Mouse (Mus musculus) liver, postnatal 0 days (tissue): ENCODE results near the gene Map3k4. TPM values are rescaled to one million over a fixed set of nuclear protein-coding genes. Genes with fewer than 3 reads are reported as not detected.

Source experiments
- ATAC-seq: fragments of 200-750 bp; cut with Nextera tagmentation; 2 replicates; pipeline ENCODE4 v1.8.0; 2017; ENCODE audit warnings: mild to moderate bottlenecking, moderate library complexity
- DNase-seq: peaks from one replicate; pipeline ENCODE4 v3.0.0-alpha.2; 2016
- H3K27ac ChIP-seq: fragments of 300-500 bp; sonication (generic); 2 replicates; pipeline ENCODE4 v1.5.1; 2014; ENCODE audit warnings: antibody characterized with exemption, moderate library complexity, mild to moderate bottlenecking, low read depth
- H3K27me3 ChIP-seq: fragments of 300-500 bp; sonication (generic); 2 replicates; pipeline ENCODE4 v1.6.1; 2014; ENCODE audit warnings: low read length, control low read depth, mixed read lengths; ENCODE audit not compliant: insufficient read depth
- H3K36me3 ChIP-seq: fragments of 300-500 bp; sonication (generic); replicated peaks from 2 replicates; pipeline ENCODE4 v1.6.1; 2014; ENCODE audit warnings: mild to moderate bottlenecking, control low read depth, low read length, moderate library complexity, mixed read lengths; ENCODE audit not compliant: insufficient read depth
- H3K4me1 ChIP-seq: fragments of 300-500 bp; sonication (generic); 2 replicates; pipeline ENCODE4 v1.6.1; 2014; ENCODE audit warnings: antibody characterized with exemption, mild to moderate bottlenecking, control low read depth; ENCODE audit not compliant: insufficient read depth
- H3K4me2 ChIP-seq: fragments of 300-500 bp; sonication (generic); 2 replicates; pipeline ENCODE4 v1.6.1; 2014; ENCODE audit warnings: low read depth, mild to moderate bottlenecking, low read length, moderate library complexity, mixed read lengths
- H3K4me3 ChIP-seq: fragments of 300-500 bp; sonication (generic); 2 replicates; pipeline ENCODE4 v1.5.1; 2014; ENCODE audit warnings: low read depth, low read length
- H3K9ac ChIP-seq: fragments of 300-500 bp; sonication (generic); replicated peaks from 2 replicates; pipeline ENCODE4 v1.6.1; 2014; ENCODE audit warnings: mild to moderate bottlenecking, moderate library complexity
- H3K9me3 ChIP-seq: fragments of 300-500 bp; sonication (generic); 2 replicates; pipeline ENCODE4 v1.6.1; 2016; ENCODE audit warnings: mild to moderate bottlenecking, control low read depth, low read length, mixed read lengths
- CTCF ChIP-seq: sonication (generic); IDR thresholded peaks from 2 replicates; pipeline ENCODE4 v1.5.1; 2016; ENCODE audit warnings: antibody characterized with exemption, low read depth
- EP300 ChIP-seq: IDR thresholded peaks from 2 replicates; pipeline ENCODE4 v1.6.1; 2016; ENCODE audit warnings: antibody characterized with exemption, low read depth, mild to moderate bottlenecking
- WGBS: fragments of 180-500 bp; shearing (Covaris S2); extraction: QIAGEN DNeasy Blood & Tissue Kit; methylation state at CpG from one replicate; pipeline ENCODE4 v1.1.7; 2014; ENCODE audit not compliant: insufficient replicate concordance; 5-methylcytosine and 5-hydroxymethylcytosine counted together
- polyA plus RNA-seq: library from polyadenylated mRNA; unstranded; fragments of >200 nt; fragmentation: Nextera tagmentation; extraction: Ambion mirVana; gene quantifications from 2 replicates; pipeline ENCODE4 v1.2.1, GENCODE M21; 2015

Map3k4 gene
- polyA plus RNA-seq, 1 experiment from 2014 or later = 13.0 TPM

- H3K27me3 ChIP-seq = no peaks in the 10 kb centered on the region
- DNase-seq (no peak), ATAC-seq (no peak)
- peaks cover 27% of the 10 kb centered on the region for H3K36me3 ChIP-seq
- TF ChIP-seq EP300 = no peak
- no peak for TF ChIP-seq CTCF
- 85% methylated on average over 3 of the region's 3 CpGs for WGBS
- H3K4me1 ChIP-seq = no peaks in the 10 kb centered on the region
- H3K9me3 ChIP-seq = no peaks in the 10 kb centered on the region
- H3K4me3 ChIP-seq = no peak overlapping the region
- H3K9ac ChIP-seq = no peak overlapping the region
- no peak overlapping the region for H3K4me2 ChIP-seq
- H3K27ac ChIP-seq = no peak overlapping the region
These were observed 77.9 kb downstream of the Map3k4 start for GRCm38 (mm10) chr17:12240701-12241100.

GRCm38 (mm10) chr17:12232724-12233123 lies 85.9 kb downstream of the Map3k4 start:
- Histone ChIP-seq H3K9me3 (no peaks in the 10 kb centered on the region), H3K36me3 (peaks cover 50% of the 10 kb centered on the region), H3K9ac (no peak overlapping the region), H3K4me1 (no peaks in the 10 kb centered on the region), H3K27ac (no peak overlapping the region), H3K4me2 (no peak overlapping the region), H3K27me3 (no peaks in the 10 kb centered on the region), H3K4me3 (no peak overlapping the region)
- TF ChIP-seq EP300 = no peak
- TF ChIP-seq CTCF = no peak
- ATAC-seq = no peak
- 83% methylated on average over 6 of the region's 6 CpGs for WGBS
- no peak for DNase-seq

GRCm38 (mm10) chr17:12231087-12231486 lies 87.5 kb downstream of the Map3k4 start:
- Histone ChIP-seq H3K4me1 (no peaks in the 10 kb centered on the region), H3K36me3 (peaks cover 39% of the 10 kb centered on the region), H3K9me3 (no peaks in the 10 kb centered on the region), H3K4me3 (no peak overlapping the region), H3K9ac (no peak overlapping the region), H3K27ac (no peak overlapping the region), H3K27me3 (no peaks in the 10 kb centered on the region), H3K4me2 (no peak overlapping the region)
- DNase-seq (no peak), ATAC-seq (no peak)
- no peak for TF ChIP-seq CTCF
- WGBS = 78% methylated on average over 7 of the region's 7 CpGs

GRCm38 (mm10) chr17:12230167-12230566 lies 88.4 kb downstream of the Map3k4 start:
- H3K36me3 ChIP-seq = peaks cover 34% of the 10 kb centered on the region

GRCm38 (mm10) chr17:12229756-12230155 lies 88.8 kb downstream of the Map3k4 start:
- ATAC-seq = no peak
- Histone ChIP-seq H3K36me3 (peaks cover 32% of the 10 kb centered on the region), H3K27me3 (no peaks in the 10 kb centered on the region), H3K9ac (no peak overlapping the region), H3K4me1 (no peaks in the 10 kb centered on the region), H3K9me3 (no peaks in the 10 kb centered on the region), H3K4me2 (no peak overlapping the region), H3K27ac (no peak overlapping the region), H3K4me3 (no peak overlapping the region)
- 86% methylated on average over 9 of the region's 9 CpGs for WGBS
- TF ChIP-seq CTCF (no peak), EP300 (no peak)
- DNase-seq = no peak

More at GRCm38 (mm10) chr17:12230167-12230566, 88.4 kb downstream of the Map3k4 start:
- no peaks in the 10 kb centered on the region for H3K9me3 ChIP-seq
- H3K27me3 ChIP-seq = no peaks in the 10 kb centered on the region
- DNase-seq (no peak), ATAC-seq (no peak)
- H3K9ac ChIP-seq = no peak overlapping the region
- TF ChIP-seq EP300 (no peak), CTCF (no peak)
- no peaks in the 10 kb centered on the region for H3K4me1 ChIP-seq
- H3K4me3 ChIP-seq = no peak overlapping the region
- no peak overlapping the region for H3K4me2 ChIP-seq
- WGBS = 85% methylated on average over 6 of the region's 6 CpGs
- H3K27ac ChIP-seq = no peak overlapping the region

- DNase-seq (no peak), ATAC-seq (no peak)
- Histone ChIP-seq H3K36me3 (peaks cover 32% of the 10 kb centered on the region), H3K9ac (no peak overlapping the region), H3K27me3 (no peaks in the 10 kb centered on the region), H3K4me2 (no peak overlapping the region), H3K27ac (no peak overlapping the region), H3K4me1 (no peaks in the 10 kb centered on the region), H3K4me3 (no peak overlapping the region), H3K9me3 (no peaks in the 10 kb centered on the region)
- TF ChIP-seq EP300 (no peak), CTCF (no peak)
- 81% methylated on average over 5 of the region's 7 CpGs for WGBS
These were observed 90.1 kb downstream of the Map3k4 start for GRCm38 (mm10) chr17:12228471-12228870.

- ATAC-seq = no peak
- Histone ChIP-seq H3K4me1 (no peaks in the 10 kb centered on the region), H3K36me3 (peaks cover 27% of the 10 kb centered on the region), H3K9ac (no peak overlapping the region), H3K27ac (no peak overlapping the region), H3K9me3 (no peaks in the 10 kb centered on the region), H3K4me3 (no peak overlapping the region), H3K27me3 (no peaks in the 10 kb centered on the region), H3K4me2 (no peak overlapping the region)
- DNase-seq = no peak
- no peak for TF ChIP-seq EP300
- TF ChIP-seq CTCF = no peak
- WGBS = 92% methylated on average over 10 of the region's 10 CpGs
These were observed 90.6 kb downstream of the Map3k4 start for GRCm38 (mm10) chr17:12228001-12228400.
